Comparison of ENCODE assay signal across 9 mouse cellular contexts in the genomic region with DNA sequence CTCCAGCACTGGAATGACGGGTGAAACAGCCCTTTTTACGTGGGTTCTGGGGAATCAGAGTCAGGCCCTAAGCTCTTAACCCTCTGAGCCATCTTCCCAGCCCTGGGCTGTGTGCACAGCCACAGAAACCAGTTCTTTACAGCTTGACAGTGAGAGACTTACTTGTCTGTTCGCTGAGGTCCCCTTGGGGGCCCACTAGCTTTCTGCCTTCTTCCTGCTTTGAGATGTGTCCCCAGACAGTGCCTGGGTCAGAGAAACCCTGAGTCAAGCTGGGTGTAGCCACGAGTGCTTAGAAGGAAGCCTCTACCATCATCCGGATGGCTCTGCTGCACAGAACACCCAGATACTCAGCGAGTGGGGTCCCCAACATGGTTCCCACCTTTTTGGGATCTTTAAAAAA. TPM values are rescaled to one million over a fixed set of nuclear protein-coding genes. Genes with fewer than 3 reads are reported as not detected.
DNase-seq lines count a peak whose midpoint lies in the region; ATAC-seq lines count a peak whose summit lies in the region.
"Had no signal": no experiment of that assay in that cellular context is flagged by ENCODE, and none has a peak within 500 bp of the region (broad histone marks: within the 10 kb centered on the region; RNA-seq: fewer than 3 reads in every experiment).

No protein-coding gene starts in this region.

- peaks cover 3% of the 10 kb centered on the region; the same call in 1 of the 2 replicates for H3K36me3 ChIP-seq in heart, embryonic 14.5 days (ENCODE audit: control insufficient read depth, insufficient read depth, low read length)
- no peaks in the 10 kb centered on the region for H3K36me3 ChIP-seq in neural tube, embryonic 13.5 days

- no peak overlapping the region for H3K4me2 ChIP-seq in heart, embryonic 14.5 days (ENCODE audit: low read length)
- H3K4me2 ChIP-seq in neural tube, embryonic 13.5 days, result no peak overlapping the region

- no peak for ATAC-seq in heart, embryonic 14.5 days (ENCODE audit: insufficient number of reproducible peaks, insufficient read depth, low FRiP score, low read depth)
- no peak for ATAC-seq in neural tube, embryonic 13.5 days (ENCODE audit: low read depth)
- ATAC-seq in inflammation-experienced regulatory T-cells, adult 6 months, result peak; percentile 38

- 0 out of 2 replicates have a peak overlapping the region, but pooled peaks have one; percentile 17 for H3K9ac ChIP-seq in heart, embryonic 14.5 days (ENCODE audit: low read length)
- peak overlapping the region; percentile 38; the same call in 1 of the 2 replicates for H3K9ac ChIP-seq in neural tube, embryonic 13.5 days

- no peak overlapping the region for H3K4me3 ChIP-seq in heart, embryonic 14.5 days (ENCODE audit: control insufficient read depth in 1 of 2, insufficient read depth in 1 of 2, low read depth in 1 of 2, low read length in 2 of 2)
- no peak overlapping the region for H3K4me3 ChIP-seq in neural tube, embryonic 13.5 days

- DNase-seq in heart, adult 9 months (ENCODE audit: low spot score in 2 of 2), result no peak
- DNase-seq in neural tube, embryonic 10.5 days (ENCODE audit: extremely low spot score, low spot score), result no peak
- DNase-seq in thymus, postnatal 14 days, result peak; percentile 63
- DNase-seq in layer of hippocampus, postnatal 36 days, result no peak
- no peak for DNase-seq in testis, postnatal 14 days (ENCODE audit: low spot score)
- DNase-seq: kidney, adult 11 months had no signal

- WGBS in heart, embryonic 14.5 days, result 47% methylated on average over 6 of the region's 6 CpGs
- WGBS in neural tube, embryonic 13.5 days, result 52% methylated on average over 6 of the region's 6 CpGs

- no peaks in the 10 kb centered on the region for H3K27me3 ChIP-seq in heart, embryonic 14.5 days (ENCODE audit: control insufficient read depth, insufficient read depth, low read length)
- no peaks in the 10 kb centered on the region for H3K27me3 ChIP-seq in neural tube, embryonic 13.5 days

- H3K9me3 ChIP-seq in heart, embryonic 14.5 days (ENCODE audit: control insufficient read depth, low read length), result no peaks in the 10 kb centered on the region
- no peaks in the 10 kb centered on the region for H3K9me3 ChIP-seq in neural tube, embryonic 13.5 days

- peaks cover 75 to 98% of the 10 kb centered on the region in 2 experiments for H3K4me1 ChIP-seq in heart, embryonic 14.5 days (ENCODE audit: control insufficient read depth in 2 of 2, insufficient read depth in 2 of 2, low read length in 2 of 2)
- H3K4me1 ChIP-seq in neural tube, embryonic 13.5 days (replicated peaks), result peaks cover 98% of the 10 kb centered on the region

- peak overlapping the region; percentile 14 to 83; a peak in 2 of 4 replicates for H3K27ac ChIP-seq in heart, embryonic 14.5 days (replicated peaks in 1 of 2; ENCODE audit: control insufficient read depth in 1 of 2, insufficient read depth in 1 of 2, low read depth in 2 of 2, low read length in 2 of 2)
- peak overlapping the region; percentile 49 for H3K27ac ChIP-seq in neural tube, embryonic 13.5 days (replicated peaks)

RNA-seq across cellular contexts. Expression of gene Zmiz1, which starts 15.7 kb away (rescaled TPM):
- 27.7 and 31.3 TPM in 2 replicates for polyA plus RNA-seq in heart, embryonic 14.5 days (2014; fragmentation: Nextera tagmentation; extraction: Ambion mirVana)
- polyA plus RNA-seq in neural tube, embryonic 13.5 days (2015; fragmentation: Nextera tagmentation; extraction: Ambion mirVana), result 57.2 and 66.2 TPM in 2 replicates
- polyA plus RNA-seq in inflammation-experienced regulatory T-cells, adult 6 months (2017; shearing (Covaris generic)), result 10 to 100 TPM; 24.5 to 30.1 (median 26.1) TPM
- 10 to 100 TPM; 88.1 to 94.5 TPM for total RNA-seq in layer of hippocampus, postnatal 36 days (2021)
